Mouse (Mus musculus) olfactory bulb, adult 2 months (tissue): ENCODE measurements at regions not wholly inside any gene's neighbourhood (a gene's known extent, or its start where the extent isn't known, plus 50 kb on each side); places are given as distances from the start of the nearest gene placed in this dataset.

Experiments
- CTCF ChIP-seq: fragments of 200-500 bp; IDR thresholded peaks from 2 replicates; pipeline ENCODE4 v1.5.1; 2012; ENCODE audit warnings: low read depth, mild to moderate bottlenecking, low read length, moderate library complexity; ENCODE audit not compliant: insufficient read depth
- POLR2A ChIP-seq: fragments of 200-500 bp; IDR thresholded peaks from 2 replicates; pipeline ENCODE4 v1.6.1; 2012; ENCODE audit warnings: mild to moderate bottlenecking, low read depth, low read length, moderate library complexity; ENCODE audit not compliant: insufficient read depth

GRCm38 (mm10) chr1:177678832-177679231 is 50.8 kb upstream of the 1700016C15Rik start:
- TF ChIP-seq CTCF (no peak), POLR2A (no peak)
